ENCODE assay signal across 18 mouse cellular contexts in the genomic region with DNA sequence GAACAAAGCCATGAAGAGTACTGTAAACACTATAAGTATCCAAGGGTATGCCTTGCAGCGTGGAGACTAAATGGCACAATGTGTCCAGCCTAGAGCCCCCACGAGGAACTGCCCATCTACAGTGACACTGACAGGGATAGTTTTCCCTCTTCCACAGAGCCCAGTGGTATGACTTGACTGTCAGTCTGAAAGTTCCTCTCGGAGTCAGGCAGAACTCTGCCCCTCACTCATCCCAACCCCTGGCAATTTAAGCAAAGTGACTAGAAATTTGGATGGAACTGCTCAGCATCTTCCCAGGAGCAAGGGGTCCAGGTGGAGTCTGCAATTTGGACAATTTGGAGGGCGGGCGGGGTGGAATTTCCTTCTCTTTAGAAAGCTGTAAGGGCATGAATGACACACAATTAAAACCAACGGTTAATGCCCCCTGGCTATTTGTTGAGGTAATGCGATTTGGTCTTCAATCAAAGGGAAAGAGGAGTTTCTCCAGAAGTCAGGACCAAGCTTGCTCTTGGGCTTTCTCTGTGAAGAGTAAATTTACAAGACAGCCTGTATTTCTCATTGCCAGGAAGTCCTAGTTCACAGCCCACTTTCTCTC. TPM values are rescaled to one million over a fixed set of nuclear protein-coding genes. Genes with fewer than 3 reads are reported as not detected.
DNase-seq lines count a peak whose midpoint lies in the region; ATAC-seq and TF ChIP-seq lines count a peak whose summit lies in the region.
"Had no signal": no experiment of that assay in that cellular context is flagged by ENCODE, and none has a peak within 500 bp of the region (broad histone marks: within the 10 kb centered on the region; RNA-seq: fewer than 3 reads in every experiment).

No protein-coding gene starts in this region.

- no peak overlapping the region for H3K27ac ChIP-seq in embryonic facial prominence, embryonic 11.5 days (replicated peaks; ENCODE audit: low read depth, low read length)
- no peak overlapping the region for H3K27ac ChIP-seq in embryonic facial prominence, embryonic 10.5 days (replicated peaks)
- no peak overlapping the region; the same call in 1 of the 2 replicates for H3K27ac ChIP-seq in layer of hippocampus, adult 2 months
- H3K27ac ChIP-seq in liver, embryonic 16.5 days (ENCODE audit: low read length), result peak overlapping the region; percentile 99
- H3K27ac ChIP-seq: hindbrain, embryonic 14.5 days had no signal

- no peak overlapping the region for H3K9ac ChIP-seq in embryonic facial prominence, embryonic 11.5 days (replicated peaks; ENCODE audit: low read length)
- H3K9ac ChIP-seq in liver, embryonic 16.5 days (ENCODE audit: low read depth, low read length), result peak overlapping the region; percentile 94
- H3K9ac ChIP-seq: forebrain, postnatal 0 days; hindbrain, embryonic 14.5 days had no signal

- no peaks in the 10 kb centered on the region for H3K9me3 ChIP-seq in embryonic facial prominence, embryonic 11.5 days (replicated peaks; ENCODE audit: control insufficient read depth, low read length)
- H3K9me3 ChIP-seq in embryonic facial prominence, embryonic 10.5 days, result no peaks in the 10 kb centered on the region
- H3K9me3 ChIP-seq in G1E (replicated peaks), result no peaks in the 10 kb centered on the region
- H3K9me3 ChIP-seq in liver, embryonic 16.5 days (replicated peaks; ENCODE audit: control insufficient read depth, low read length), result no peaks in the 10 kb centered on the region

- WGBS in embryonic facial prominence, embryonic 11.5 days, result 20% methylated on average over 7 of the region's 7 CpGs
- WGBS in embryonic facial prominence, embryonic 10.5 days, result 19% methylated on average over 7 of the region's 7 CpGs
- WGBS in liver, embryonic 16.5 days (ENCODE audit: insufficient replicate concordance), result 37% methylated on average over 7 of the region's 7 CpGs

- no peak overlapping the region for H3K4me2 ChIP-seq in embryonic facial prominence, embryonic 11.5 days (ENCODE audit: low read depth, low read length)
- H3K4me2 ChIP-seq in liver, embryonic 16.5 days (ENCODE audit: low read depth, low read length), result peak overlapping the region; percentile 89
- H3K4me2 ChIP-seq: hindbrain, embryonic 14.5 days had no signal

- H3K36me3 ChIP-seq in embryonic facial prominence, embryonic 11.5 days (replicated peaks; ENCODE audit: control insufficient read depth, insufficient read depth, low read depth, low read length), result no peaks in the 10 kb centered on the region
- H3K36me3 ChIP-seq in embryonic facial prominence, embryonic 10.5 days (replicated peaks), result no peaks in the 10 kb centered on the region
- peaks cover 10% of the 10 kb centered on the region for H3K36me3 ChIP-seq in G1E (replicated peaks)
- H3K36me3 ChIP-seq in liver, embryonic 16.5 days (ENCODE audit: control insufficient read depth, insufficient read depth), result no peaks in the 10 kb centered on the region

- no peak overlapping the region for H3K4me3 ChIP-seq in embryonic facial prominence, embryonic 11.5 days (ENCODE audit: low read depth, low read length)
- no peak overlapping the region for H3K4me3 ChIP-seq in embryonic facial prominence, embryonic 10.5 days
- H3K4me3 ChIP-seq in layer of hippocampus, adult 2 months, result no peak overlapping the region
- peak overlapping the region; percentile 82; the same call in 1 of the 2 replicates for H3K4me3 ChIP-seq in G1E (ENCODE audit: low read depth, low read length)
- peak overlapping the region; percentile 86 for H3K4me3 ChIP-seq in liver, embryonic 16.5 days (ENCODE audit: low read depth, low read length)

- peaks cover 51% of the 10 kb centered on the region for H3K27me3 ChIP-seq in embryonic facial prominence, embryonic 11.5 days (ENCODE audit: control insufficient read depth, insufficient read depth, low read length)
- peaks cover 100% of the 10 kb centered on the region for H3K27me3 ChIP-seq in embryonic facial prominence, embryonic 10.5 days (replicated peaks; ENCODE audit: low read depth, poor library complexity, severe bottlenecking)
- no peaks in the 10 kb centered on the region for H3K27me3 ChIP-seq in G1E (ENCODE audit: insufficient read depth, low read length)
- no peaks in the 10 kb centered on the region for H3K27me3 ChIP-seq in liver, embryonic 16.5 days (ENCODE audit: control insufficient read depth, insufficient read depth, low read depth, low read length)

- peak; percentile 59 for TF ChIP-seq CTCF in layer of hippocampus, adult 2 months (conservative IDR thresholded peaks at IDR 0.05)
- no peak for TF ChIP-seq CTCF in G1E (IDR thresholded peaks at IDR 0.05; ENCODE audit: low read depth, low read length)

- no peak for ATAC-seq in embryonic facial prominence, embryonic 11.5 days (replicated peaks; ENCODE audit: insufficient number of reproducible peaks, low FRiP score, low TSS enrichment, low read depth)
- no peak for ATAC-seq in G1E (ENCODE audit: extremely low read depth, insufficient number of reproducible peaks, low FRiP score, poor library complexity, severe bottlenecking)
- ATAC-seq in liver, embryonic 16.5 days (ENCODE audit: low read depth), result no peak
- ATAC-seq: forebrain, postnatal 0 days had no signal

- peaks cover 7% of the 10 kb centered on the region for H3K4me1 ChIP-seq in embryonic facial prominence, embryonic 11.5 days (ENCODE audit: control insufficient read depth, insufficient read depth, low read length)
- peaks cover 49% of the 10 kb centered on the region for H3K4me1 ChIP-seq in embryonic facial prominence, embryonic 10.5 days
- H3K4me1 ChIP-seq in G1E (ENCODE audit: insufficient read depth, low read depth, low read length), result peaks cover 67% of the 10 kb centered on the region
- peaks cover 58% of the 10 kb centered on the region for H3K4me1 ChIP-seq in liver, embryonic 16.5 days (ENCODE audit: control insufficient read depth, low read depth, low read length)

- peak; percentile 56 for DNase-seq in embryonic facial prominence, embryonic 11.5 days (ENCODE audit: low spot score)
- DNase-seq in embryonic facial prominence, embryonic 10.5 days (ENCODE audit: low spot score), result no peak
- no peak for DNase-seq in layer of hippocampus, adult 2 months (ENCODE audit: low spot score in 2 of 2)
- DNase-seq in layer of hippocampus, adult 9-11 months, result no peak
- DNase-seq in G1E (ENCODE audit: low spot score), result no peak
- DNase-seq in urinary bladder, postnatal 10 days (ENCODE audit: low spot score), result no peak
- no peak for DNase-seq in right cerebral cortex, postnatal 36 days (ENCODE audit: low spot score in 2 of 2)
- DNase-seq: cerebellum, adult 9-10 months; forebrain, postnatal 0 days; kidney, adult 9 months; retina, postnatal 1 day had no signal

RNA-seq across cellular contexts. Expression of a gene that starts 2.3 kb away (rescaled TPM):
- polyA plus RNA-seq in embryonic facial prominence, embryonic 11.5 days (2014; fragmentation: Nextera tagmentation; extraction: Ambion mirVana), result 32.1 and 33.5 TPM in 2 replicates
- 55.1 and 61.0 TPM in 2 replicates for polyA plus RNA-seq in embryonic facial prominence, embryonic 10.5 days (2016; fragmentation: Nextera tagmentation; extraction: Ambion mirVana)
- total RNA-seq in layer of hippocampus, adult 2 months (2021), result 100 to 1,000 TPM; 545 to 546 TPM
- total RNA-seq in G1E (2014; fragmentation: Nextera tagmentation) (541 and 661 TPM in 2 replicates), G1E (2017) (2,059 and 2,753 TPM in 2 replicates)
- polyA plus RNA-seq in G1E (2012), result 6,726 and 9,419 TPM in 2 replicates
- 1,547 and 1,681 TPM in 2 replicates for polyA plus RNA-seq in liver, embryonic 16.5 days (2015; fragmentation: Nextera tagmentation; extraction: Ambion mirVana)

RNA-seq across cellular contexts. Expression of a gene that starts 4.2 kb away (rescaled TPM):
- 99.7 and 108 TPM in 2 replicates for polyA plus RNA-seq in embryonic facial prominence, embryonic 11.5 days (2014; fragmentation: Nextera tagmentation; extraction: Ambion mirVana)
- 184 and 196 TPM in 2 replicates for polyA plus RNA-seq in embryonic facial prominence, embryonic 10.5 days (2016; fragmentation: Nextera tagmentation; extraction: Ambion mirVana)
- total RNA-seq in layer of hippocampus, adult 2 months (2021), result 100 to 1,000 TPM; 636 to 650 TPM
- total RNA-seq in G1E (2014; fragmentation: Nextera tagmentation), result 1,659 and 2,059 TPM in 2 replicates
- total RNA-seq in G1E (2017), result 5,034 and 5,354 TPM in 2 replicates
- polyA plus RNA-seq in G1E (2012), result 1,198 and 3,016 TPM in 2 replicates
- polyA plus RNA-seq in liver, embryonic 16.5 days (2015; fragmentation: Nextera tagmentation; extraction: Ambion mirVana), result 6,330 and 6,428 TPM in 2 replicates

RNA-seq across cellular contexts. Expression of a gene that starts 22.3 kb away (rescaled TPM):
- polyA plus RNA-seq in embryonic facial prominence, embryonic 11.5 days (2014; fragmentation: Nextera tagmentation; extraction: Ambion mirVana), result 5.9 and 7.0 TPM in 2 replicates
- polyA plus RNA-seq in embryonic facial prominence, embryonic 10.5 days (2016; fragmentation: Nextera tagmentation; extraction: Ambion mirVana), result 4.9 and 10.0 TPM in 2 replicates
- 1,000 to 10,000 TPM; 1,175 to 1,192 TPM for total RNA-seq in layer of hippocampus, adult 2 months (2021)
- total RNA-seq in G1E (2014; fragmentation: Nextera tagmentation) (not detected in 2 replicates), G1E (2017) (not detected in 2 replicates)
- not detected in 2 replicates for polyA plus RNA-seq in G1E (2012)
- polyA plus RNA-seq in liver, embryonic 16.5 days (2015; fragmentation: Nextera tagmentation; extraction: Ambion mirVana), result 0.18 and 0.19 TPM in 2 replicates
- total RNA-seq: megakaryocyte progenitor cell, adult 5-6 weeks had no signal
- polyA plus RNA-seq: spleen, adult 2 months had no signal

RNA-seq across cellular contexts. Expression of a gene that starts 37.7 kb away (rescaled TPM):
- polyA plus RNA-seq in embryonic facial prominence, embryonic 11.5 days (2014; fragmentation: Nextera tagmentation; extraction: Ambion mirVana), result not detected in 2 replicates
- polyA plus RNA-seq in embryonic facial prominence, embryonic 10.5 days (2016; fragmentation: Nextera tagmentation; extraction: Ambion mirVana), result not detected in 2 replicates
- total RNA-seq in layer of hippocampus, adult 2 months (2021), result not detected
- total RNA-seq in G1E (2014; fragmentation: Nextera tagmentation) (not detected in 2 replicates), G1E (2017) (not detected in 2 replicates)
- polyA plus RNA-seq in G1E (2012), result not detected in 2 replicates
- 0.27 and 0.67 TPM in 2 replicates for polyA plus RNA-seq in liver, embryonic 16.5 days (2015; fragmentation: Nextera tagmentation; extraction: Ambion mirVana)
- total RNA-seq: forebrain, postnatal 0 days; layer of hippocampus, postnatal 25 days; megakaryocyte progenitor cell, adult 5-6 weeks had no signal
- polyA plus RNA-seq: forebrain, postnatal 0 days; hindbrain, embryonic 14.5 days; limb, embryonic 14.5 days; neural tube, embryonic 11.5 days; spleen, adult 2 months had no signal

RNA-seq across cellular contexts. Expression of a gene that starts 39.6 kb away (rescaled TPM):
- 132 and 138 TPM in 2 replicates for polyA plus RNA-seq in embryonic facial prominence, embryonic 11.5 days (2014; fragmentation: Nextera tagmentation; extraction: Ambion mirVana)
- polyA plus RNA-seq in embryonic facial prominence, embryonic 10.5 days (2016; fragmentation: Nextera tagmentation; extraction: Ambion mirVana), result 150 and 152 TPM in 2 replicates
- 10 to 100 TPM; 62.9 to 66.3 TPM for total RNA-seq in layer of hippocampus, adult 2 months (2021)
- 37.7 and 39.9 TPM in 2 replicates for total RNA-seq in G1E (2014; fragmentation: Nextera tagmentation)
- 40.8 and 42.5 TPM in 2 replicates for total RNA-seq in G1E (2017)
- 5.6 and 6.0 TPM in 2 replicates for polyA plus RNA-seq in G1E (2012)
- 34.0 and 37.7 TPM in 2 replicates for polyA plus RNA-seq in liver, embryonic 16.5 days (2015; fragmentation: Nextera tagmentation; extraction: Ambion mirVana)

Comparison
In these comparisons a context has a peak if more than half of its experiments do, and no peak if none do; other contexts are left out.
1. H3K4me3 ChIP-seq: peak in G1E (single experiment) and liver, embryonic 16.5 days (single experiment); none in embryonic facial prominence, embryonic 11.5 days (single experiment), embryonic facial prominence, embryonic 10.5 days (single experiment) and layer of hippocampus, adult 2 months (single experiment).
2. RNA of a gene that starts 2.3 kb away (polyA plus RNA-seq): 6,726 to 9,419 TPM in G1E and 1,547 to 1,681 TPM in liver, embryonic 16.5 days; 55.1 to 61.0 TPM in embryonic facial prominence, embryonic 10.5 days and 32.1 to 33.5 TPM in embryonic facial prominence, embryonic 11.5 days; every median in the first group is over 10 times any median in the second.